Mouse (Mus musculus) embryonic facial prominence, embryonic 12.5 days (tissue): ENCODE measurements around the gene Klk5. TPM values are rescaled to one million over a fixed set of nuclear protein-coding genes. Genes with fewer than 3 reads are reported as not detected.
A peak's percentile ranks its signal among the peaks of the same experiment; 100 is the strongest.

ENCODE experiments used
- ATAC-seq: fragments of 200-750 bp; cut with Nextera tagmentation; 2 replicates; pipeline ENCODE4 v1.8.0; 2017; ENCODE audit not compliant: insufficient number of reproducible peaks, insufficient read depth, low FRiP score, low TSS enrichment
- H3K27ac ChIP-seq: fragments of 300-500 bp; sonication (generic); 2 replicates; pipeline ENCODE4 v1.5.1; 2016; ENCODE audit warnings: mild to moderate bottlenecking
- H3K27me3 ChIP-seq: fragments of 300-500 bp; sonication (generic); 2 replicates; pipeline ENCODE4 v1.6.1; 2016; ENCODE audit warnings: mild to moderate bottlenecking, moderate library complexity
- H3K36me3 ChIP-seq: fragments of 300-500 bp; sonication (generic); 2 replicates; pipeline ENCODE4 v1.6.1; 2016; ENCODE audit warnings: mild to moderate bottlenecking
- H3K4me1 ChIP-seq: fragments of 300-500 bp; sonication (generic); 2 replicates; pipeline ENCODE4 v1.6.1; 2016
- H3K4me2 ChIP-seq: fragments of 300-500 bp; sonication (generic); replicated peaks from 2 replicates; pipeline ENCODE4 v1.6.1; 2016; ENCODE audit warnings: mild to moderate bottlenecking, moderate library complexity
- H3K4me3 ChIP-seq: fragments of 300-500 bp; sonication (generic); 2 replicates; pipeline ENCODE4 v1.5.1; 2016; ENCODE audit warnings: mild to moderate bottlenecking
- H3K9ac ChIP-seq: fragments of 300-500 bp; sonication (generic); 2 replicates; pipeline ENCODE4 v1.6.1; 2016; ENCODE audit warnings: mild to moderate bottlenecking, moderate library complexity
- H3K9me3 ChIP-seq: fragments of 300-500 bp; sonication (generic); 2 replicates; pipeline ENCODE4 v1.6.1; 2016; ENCODE audit warnings: mild to moderate bottlenecking, moderate library complexity
- WGBS: fragments of 180-500 bp; shearing (Covaris S2); methylation state at CpG from one replicate; pipeline ENCODE4 v1.1.7; 2016; 5-methylcytosine and 5-hydroxymethylcytosine counted together
- polyA plus RNA-seq: library from polyadenylated mRNA; unstranded; fragments of >200 nt; fragmentation: Nextera tagmentation; extraction: Ambion mirVana; gene quantifications from 2 replicates; pipeline ENCODE4 v1.2.1, GENCODE M21; 2016

The Klk5 gene
- 0.18 TPM in 1 of 2 replicates, not detected in the other for polyA plus RNA-seq

GRCm38 (mm10) chr7:43841701-43842100, at the start of gene Klk5:
Gene Klk5, plus strand, starts transcription at chr7:43841971.
- Histone ChIP-seq H3K9ac (no peak within 1 kb of the TSS), H3K27me3 (no peaks in the 10 kb centered on the region), H3K4me3 (no peak within 1 kb of the TSS), H3K36me3 (no peaks in the 10 kb centered on the region), H3K4me1 (no peaks in the 10 kb centered on the region), H3K4me2 (no peak within 1 kb of the TSS), H3K9me3 (no peaks in the 10 kb centered on the region), H3K27ac (no peak within 1 kb of the TSS)
- 75% methylated on average over 3 of the region's 3 CpGs for WGBS
- ATAC-seq = no peak

- H3K9ac ChIP-seq = peak overlapping the region; percentile 39; the same call in 1 of the 2 replicates
- 9% methylated on average over 8 of the region's 8 CpGs for WGBS
- no peaks in the 10 kb centered on the region for H3K4me1 ChIP-seq
- no peaks in the 10 kb centered on the region for H3K36me3 ChIP-seq
- peaks cover 30% of the 10 kb centered on the region for H3K27me3 ChIP-seq
- H3K4me2 ChIP-seq = peak overlapping the region; percentile 78
- no peak overlapping the region for H3K27ac ChIP-seq
- H3K9me3 ChIP-seq = no peaks in the 10 kb centered on the region
- ATAC-seq = no peak
- H3K4me3 ChIP-seq = peak overlapping the region; percentile 54
Observed at GRCm38 (mm10) chr7:43796355-43796754, 45.4 kb upstream of the Klk5 start.

- peak within 1 kb of the TSS; percentile 39 for H3K9ac ChIP-seq
- H3K4me1 ChIP-seq = no peaks in the 10 kb centered on the region
- no peaks in the 10 kb centered on the region for H3K9me3 ChIP-seq
- peaks cover 30% of the 10 kb centered on the region for H3K27me3 ChIP-seq
- WGBS = under 1% methylated on average over 28 of the region's 28 CpGs
- ATAC-seq = peak; percentile 42; the same call in 1 of the 2 replicates
- peak within 1 kb of the TSS; percentile 78 for H3K4me2 ChIP-seq
- no peak within 1 kb of the TSS for H3K27ac ChIP-seq
- H3K36me3 ChIP-seq = no peaks in the 10 kb centered on the region
- H3K4me3 ChIP-seq = peak within 1 kb of the TSS; percentile 54
Observed at GRCm38 (mm10) chr7:43797333-43797769, 44.4 kb upstream of the Klk5 start, which contains the start of gene Klk8. Gene Klk8, plus strand, starts transcription at chr7:43797577.

GRCm38 (mm10) chr7:43797844-43798462, 43.8 kb upstream of the Klk5 start:
- H3K27ac ChIP-seq = no peak overlapping the region
- no peaks in the 10 kb centered on the region for H3K36me3 ChIP-seq
- H3K4me1 ChIP-seq = no peaks in the 10 kb centered on the region
- H3K9me3 ChIP-seq = no peaks in the 10 kb centered on the region
- 41% methylated on average over 13 of the region's 13 CpGs for WGBS
- peaks cover 30% of the 10 kb centered on the region for H3K27me3 ChIP-seq
- ATAC-seq = peak; percentile 22; the same call in 1 of the 2 replicates
- H3K4me3 ChIP-seq = peak overlapping the region; percentile 54
- H3K4me2 ChIP-seq = peak overlapping the region; percentile 78
- no peak overlapping the region for H3K9ac ChIP-seq

GRCm38 (mm10) chr7:43799876-43800275, 41.9 kb upstream of the Klk5 start:
- no peaks in the 10 kb centered on the region for H3K4me1 ChIP-seq
- H3K9me3 ChIP-seq = no peaks in the 10 kb centered on the region
- H3K27me3 ChIP-seq = peaks cover 30% of the 10 kb centered on the region
- no peaks in the 10 kb centered on the region for H3K36me3 ChIP-seq
- no peak for ATAC-seq
- H3K4me3 ChIP-seq = no peak overlapping the region
- no peak overlapping the region for H3K27ac ChIP-seq
- H3K9ac ChIP-seq = no peak overlapping the region
- no peak overlapping the region for H3K4me2 ChIP-seq
- WGBS = 62% methylated on average over 7 of the region's 7 CpGs

- Histone ChIP-seq H3K27me3 (no peaks in the 10 kb centered on the region), H3K4me2 (no peak within 1 kb of the TSS), H3K9ac (no peak within 1 kb of the TSS), H3K27ac (no peak within 1 kb of the TSS), H3K9me3 (no peaks in the 10 kb centered on the region), H3K36me3 (no peaks in the 10 kb centered on the region), H3K4me3 (no peak within 1 kb of the TSS), H3K4me1 (no peaks in the 10 kb centered on the region)
- no peak for ATAC-seq
- WGBS = 57% methylated on average over 5 of the region's 5 CpGs
Observed at GRCm38 (mm10) chr7:43810994-43811393, 30.8 kb upstream of the Klk5 start, which contains the start of gene Klk7. Gene Klk7, plus strand, starts transcription at chr7:43811294.

GRCm38 (mm10) chr7:43815211-43815610, 26.6 kb upstream of the Klk5 start:
- Histone ChIP-seq H3K9me3 (no peaks in the 10 kb centered on the region), H3K27me3 (no peaks in the 10 kb centered on the region), H3K27ac (no peak overlapping the region), H3K4me3 (no peak overlapping the region), H3K4me2 (no peak overlapping the region), H3K4me1 (no peaks in the 10 kb centered on the region), H3K9ac (no peak overlapping the region), H3K36me3 (no peaks in the 10 kb centered on the region)
- no peak for ATAC-seq
- WGBS = 82% methylated on average over 7 of the region's 7 CpGs

GRCm38 (mm10) chr7:43816746-43817145, 25.0 kb upstream of the Klk5 start:
- Histone ChIP-seq H3K4me1 (no peaks in the 10 kb centered on the region), H3K4me2 (no peak overlapping the region), H3K9ac (no peak overlapping the region), H3K9me3 (no peaks in the 10 kb centered on the region), H3K27me3 (no peaks in the 10 kb centered on the region), H3K27ac (no peak overlapping the region), H3K4me3 (no peak overlapping the region), H3K36me3 (no peaks in the 10 kb centered on the region)
- ATAC-seq = no peak

GRCm38 (mm10) chr7:43821581-43821980, 20.2 kb upstream of the Klk5 start:
- H3K36me3 ChIP-seq = no peaks in the 10 kb centered on the region
- H3K9ac ChIP-seq = no peak overlapping the region
- WGBS = 90% methylated on average over 7 of the region's 7 CpGs
- no peak for ATAC-seq
- no peak overlapping the region for H3K4me2 ChIP-seq
- H3K4me1 ChIP-seq = no peaks in the 10 kb centered on the region
- no peaks in the 10 kb centered on the region for H3K27me3 ChIP-seq
- H3K4me3 ChIP-seq = no peak overlapping the region
- H3K27ac ChIP-seq = no peak overlapping the region
- H3K9me3 ChIP-seq = no peaks in the 10 kb centered on the region

- 55% methylated on average over 10 of the region's 10 CpGs for WGBS
- no peaks in the 10 kb centered on the region for H3K36me3 ChIP-seq
- no peak within 1 kb of the TSS for H3K27ac ChIP-seq
- no peak within 1 kb of the TSS for H3K4me3 ChIP-seq
- H3K4me1 ChIP-seq = no peaks in the 10 kb centered on the region
- no peak within 1 kb of the TSS for H3K4me2 ChIP-seq
- H3K27me3 ChIP-seq = no peaks in the 10 kb centered on the region
- no peak for ATAC-seq
- no peak within 1 kb of the TSS for H3K9ac ChIP-seq
- H3K9me3 ChIP-seq = no peaks in the 10 kb centered on the region
Observed at GRCm38 (mm10) chr7:43824199-43824598, 17.6 kb upstream of the Klk5 start, which contains the start of gene Klk6. Gene Klk6, plus strand, starts transcription at chr7:43824499.

GRCm38 (mm10) chr7:43826056-43826455, 15.7 kb upstream of the Klk5 start:
- H3K4me3 ChIP-seq = no peak overlapping the region
- WGBS = 84% methylated on average over 5 of the region's 5 CpGs
- no peaks in the 10 kb centered on the region for H3K4me1 ChIP-seq
- no peak overlapping the region for H3K9ac ChIP-seq
- no peaks in the 10 kb centered on the region for H3K36me3 ChIP-seq
- H3K9me3 ChIP-seq = no peaks in the 10 kb centered on the region
- no peak overlapping the region for H3K27ac ChIP-seq
- H3K27me3 ChIP-seq = no peaks in the 10 kb centered on the region
- no peak overlapping the region for H3K4me2 ChIP-seq
- ATAC-seq = no peak

GRCm38 (mm10) chr7:43827706-43828105, 14.1 kb upstream of the Klk5 start:
- Histone ChIP-seq H3K9ac (no peak overlapping the region), H3K4me1 (no peaks in the 10 kb centered on the region), H3K36me3 (no peaks in the 10 kb centered on the region), H3K27me3 (no peaks in the 10 kb centered on the region), H3K4me3 (no peak overlapping the region), H3K9me3 (no peaks in the 10 kb centered on the region), H3K27ac (no peak overlapping the region), H3K4me2 (no peak overlapping the region)
- 80% methylated on average over 4 of the region's 4 CpGs for WGBS
- ATAC-seq = no peak
